Mouse (Mus musculus) E14TG2a.4 (cell line): ENCODE measurements at regions not wholly inside any gene's neighbourhood (a gene's known extent, or its start where the extent isn't known, plus 50 kb on each side); places are given as distances from the start of the nearest gene placed in this dataset.

ENCODE experiments used
- H3K27me3 ChIP-seq: 2 replicates; pipeline ENCODE4 v1.6.1; 2014; ENCODE audit warnings: low read length, control low read depth; ENCODE audit not compliant: insufficient read depth
- H3K36me3 ChIP-seq: 2 replicates; pipeline ENCODE4 v1.6.1; 2014; ENCODE audit warnings: low read length, control low read depth; ENCODE audit not compliant: insufficient read depth
- H3K4me1 ChIP-seq: replicated peaks from 2 replicates; pipeline ENCODE4 v1.6.1; 2014; ENCODE audit warnings: low read depth, low read length, control low read depth
- H3K4me3 ChIP-seq: replicated peaks from 2 replicates; pipeline ENCODE4 v1.5.1; 2014; ENCODE audit warnings: mild to moderate bottlenecking, low read length
- H3K9me3 ChIP-seq: 2 replicates; pipeline ENCODE4 v1.6.1; 2014; ENCODE audit warnings: low read length, control low read depth
- CTCF ChIP-seq: conservative IDR thresholded peaks from 2 replicates; pipeline ENCODE4 v1.5.1; 2014; ENCODE audit warnings: low read length
- NANOG ChIP-seq: IDR thresholded peaks from 2 replicates; pipeline ENCODE4 v1.6.1; 2014; ENCODE audit warnings: borderline replicate concordance, low read length, mixed read lengths
- POU5F1 ChIP-seq: IDR thresholded peaks from 2 replicates; pipeline ENCODE4 v1.6.1; 2014; ENCODE audit warnings: low read length, borderline replicate concordance

GRCm38 (mm10) chr11:45491021-45491967, 360.6 kb upstream of the Clint1 start:
- H3K36me3 ChIP-seq: no peaks in the 10 kb centered on the region
- H3K9me3 ChIP-seq: no peaks in the 10 kb centered on the region
- no peaks in the 10 kb centered on the region for H3K4me1 ChIP-seq
- no peaks in the 10 kb centered on the region for H3K27me3 ChIP-seq
- no peak overlapping the region for H3K4me3 ChIP-seq
- TF ChIP-seq NANOG: no peak
- no peak for TF ChIP-seq POU5F1
- no peak for TF ChIP-seq CTCF

GRCm38 (mm10) chr11:45495246-45495645, 356.6 kb upstream of the Clint1 start:
- no peak overlapping the region for H3K4me3 ChIP-seq
- TF ChIP-seq NANOG: no peak
- TF ChIP-seq CTCF: no peak
- no peak for TF ChIP-seq POU5F1
- H3K27me3 ChIP-seq: no peaks in the 10 kb centered on the region
- no peaks in the 10 kb centered on the region for H3K9me3 ChIP-seq
- no peaks in the 10 kb centered on the region for H3K4me1 ChIP-seq
- H3K36me3 ChIP-seq: no peaks in the 10 kb centered on the region

- no peaks in the 10 kb centered on the region for H3K4me1 ChIP-seq
- H3K36me3 ChIP-seq: no peaks in the 10 kb centered on the region
- no peak overlapping the region for H3K4me3 ChIP-seq
- no peaks in the 10 kb centered on the region for H3K27me3 ChIP-seq
- no peak for TF ChIP-seq CTCF
- no peak for TF ChIP-seq POU5F1
- no peak for TF ChIP-seq NANOG
- peaks cover 6% of the 10 kb centered on the region for H3K9me3 ChIP-seq
Observed at GRCm38 (mm10) chr11:45508566-45508965, 343.3 kb upstream of the Clint1 start.

GRCm38 (mm10) chr11:45509278-45509677, 342.6 kb upstream of the Clint1 start:
- Histone ChIP-seq H3K4me3 (no peak overlapping the region), H3K36me3 (no peaks in the 10 kb centered on the region), H3K9me3 (no peaks in the 10 kb centered on the region), H3K4me1 (no peaks in the 10 kb centered on the region), H3K27me3 (no peaks in the 10 kb centered on the region)
- TF ChIP-seq POU5F1 (no peak), NANOG (no peak), CTCF (no peak)

GRCm38 (mm10) chr11:45514415-45515271, 337.2 kb upstream of the Clint1 start:
- Histone ChIP-seq H3K4me1 (no peaks in the 10 kb centered on the region), H3K36me3 (no peaks in the 10 kb centered on the region), H3K4me3 (no peak overlapping the region), H3K9me3 (no peaks in the 10 kb centered on the region), H3K27me3 (no peaks in the 10 kb centered on the region)
- TF ChIP-seq POU5F1: no peak
- no peak for TF ChIP-seq NANOG
- TF ChIP-seq CTCF: no peak

GRCm38 (mm10) chr11:45524720-45525119, 327.1 kb upstream of the Clint1 start:
- Histone ChIP-seq H3K4me1 (no peaks in the 10 kb centered on the region), H3K4me3 (no peak overlapping the region), H3K36me3 (no peaks in the 10 kb centered on the region), H3K27me3 (no peaks in the 10 kb centered on the region), H3K9me3 (no peaks in the 10 kb centered on the region)
- TF ChIP-seq NANOG (no peak), POU5F1 (no peak), CTCF (no peak)

- Histone ChIP-seq H3K9me3 (no peaks in the 10 kb centered on the region), H3K36me3 (no peaks in the 10 kb centered on the region), H3K4me1 (no peaks in the 10 kb centered on the region), H3K27me3 (no peaks in the 10 kb centered on the region), H3K4me3 (no peak overlapping the region)
- TF ChIP-seq POU5F1: no peak
- TF ChIP-seq CTCF: no peak
- TF ChIP-seq NANOG: no peak
Observed at GRCm38 (mm10) chr11:45531044-45531626, 320.7 kb upstream of the Clint1 start.
